Mouse (Mus musculus): ENCODE data around the gene Meaf6. TPM values are rescaled to one million over a fixed set of nuclear protein-coding genes. Genes with fewer than 3 reads are reported as not detected.

Gene Meaf6
- polyA plus RNA-seq, 1 experiment, result 14.2 TPM

DNA sequence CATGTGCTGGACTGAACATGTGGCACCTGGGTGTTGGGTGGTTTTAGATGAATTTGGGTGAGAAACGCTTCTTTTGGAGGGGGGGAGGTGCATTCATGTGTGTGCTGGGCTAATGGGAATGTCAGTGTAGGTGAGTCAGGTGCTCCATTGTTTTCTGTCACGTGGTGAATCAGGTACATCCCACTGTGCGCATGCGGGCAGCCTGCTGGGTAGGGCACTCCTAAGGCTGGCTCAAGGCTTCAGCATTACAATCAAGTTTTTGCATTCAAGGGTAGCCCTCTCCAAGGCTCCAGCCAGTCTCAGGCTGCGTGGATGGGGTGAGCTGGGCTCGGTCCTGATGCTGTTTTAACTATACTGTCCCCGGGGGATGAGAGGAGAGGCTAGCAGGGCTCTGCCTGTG lies 77.8 kb downstream of the Meaf6 start:
- Histone ChIP-seq H3K4me1 (ENCODE audit: control insufficient read depth, insufficient read depth, low read length) (no peaks in the 10 kb centered on the region), H3K4me3 (replicated peaks; ENCODE audit: extremely low read depth, low read depth, low read length) (no peak overlapping the region)
- WGBS, result 56% methylated on average over 7 of the region's 7 CpGs
- no peak for TF ChIP-seq POLR2A (IDR thresholded peaks at IDR 0.05; ENCODE audit: borderline replicate concordance, extremely low read depth, low read depth, low read length)
- no peak for TF ChIP-seq CTCF (IDR thresholded peaks at IDR 0.05; ENCODE audit: insufficient read depth, low read length)
- DNase-seq, result no peak

Other genes with a start within 250 kb of the Meaf6 start
- 28.6 and 38.0 TPM in 2 replicates for gene Yrdc, start 234.5 kb upstream of the Meaf6 start, polyA plus RNA-seq (2012; rRNA removed)
- gene 1110065P20Rik, start 233.9 kb upstream of the Meaf6 start, polyA plus RNA-seq (2012; rRNA removed), result 37.8 and 43.6 TPM in 2 replicates
- 0.29 and 0.32 TPM in 2 replicates for gene Maneal, start 223.0 kb upstream of the Meaf6 start, polyA plus RNA-seq (2012; rRNA removed)
- gene Epha10, start 204.2 kb upstream of the Meaf6 start, polyA plus RNA-seq (2012; rRNA removed), result not detected in 2 replicates
- gene 9930104L06Rik, start 148.1 kb upstream of the Meaf6 start, polyA plus RNA-seq (2012; rRNA removed), result 12.3 and 13.7 TPM in 2 replicates
- 2.4 and 3.8 TPM in 2 replicates for gene Cdca8, start 145.8 kb upstream of the Meaf6 start, polyA plus RNA-seq (2012; rRNA removed)
- 17.3 and 21.4 TPM in 2 replicates for gene Rspo1, start 98.7 kb upstream of the Meaf6 start, polyA plus RNA-seq (2012; rRNA removed)
- gene Gnl2, start 68.5 kb upstream of the Meaf6 start, polyA plus RNA-seq (2012; rRNA removed), result 13.7 and 21.5 TPM in 2 replicates
- 14.9 and 15.8 TPM in 2 replicates for gene Dnali1, start 19.4 kb upstream of the Meaf6 start, polyA plus RNA-seq (2012; rRNA removed)
- gene Snip1, start 18.5 kb upstream of the Meaf6 start, polyA plus RNA-seq (2012; rRNA removed), result 7.8 and 8.8 TPM in 2 replicates
- 11.9 and 13.9 TPM in 2 replicates for gene Zc3h12a, start 42.7 kb downstream of the Meaf6 start, polyA plus RNA-seq (2012; rRNA removed)